Mouse (Mus musculus) CH12.LX (cell line): ENCODE measurements around the gene Rab42. TPM values are rescaled to one million over a fixed set of nuclear protein-coding genes. Genes with fewer than 3 reads are reported as not detected.

Source experiments
- DNase-seq: peaks from one replicate; pipeline ENCODE4 v3.0.0-alpha.2; 2013; ENCODE audit errors: extremely low read depth
- H3K27ac ChIP-seq: 2 replicates; pipeline ENCODE4 v1.5.1; 2012; ENCODE audit warnings: low read depth, mild to moderate bottlenecking, control low read depth, moderate library complexity; ENCODE audit not compliant: insufficient read depth
- H3K27me3 ChIP-seq: replicated peaks from 2 replicates; pipeline ENCODE3; 2012; ENCODE audit warnings: inconsistent platforms
- H3K36me3 ChIP-seq, 2 experiments: replicated peaks in 1 of 2; 2 replicates each; pipeline versions ENCODE3 to v1.6.1; 2012; ENCODE audit warnings: inconsistent platforms in 1 of 2, low read length in 1 of 2, mild to moderate bottlenecking in 1 of 2, mixed read lengths in 1 of 2, moderate library complexity in 1 of 2; ENCODE audit not compliant: control insufficient read depth in 1 of 2, insufficient read depth in 1 of 2
- H3K4me1 ChIP-seq, 2 experiments: 2 replicates each; pipeline ENCODE4 v1.6.1; 2012; ENCODE audit warnings: inconsistent platforms in 1 of 2, moderate library complexity in 1 of 2; ENCODE audit not compliant: insufficient read depth in 2 of 2, control insufficient read depth in 1 of 2
- H3K4me2 ChIP-seq: 2 replicates; pipeline ENCODE4 v1.6.1; 2012; ENCODE audit warnings: low read depth, mild to moderate bottlenecking, control low read depth; ENCODE audit not compliant: poor library complexity, insufficient read depth, severe bottlenecking
- H3K4me3 ChIP-seq, 3 experiments: fragments of 150-350 bp in 1 of 3; sonication (generic) in 1 of 3; replicated peaks in 1 of 3; 2 replicates each; pipeline versions ENCODE3 to v1.5.1; 2011 to 2012; ENCODE audit warnings: low read depth in 2 of 3, low read length in 2 of 3, mild to moderate bottlenecking in 2 of 3, moderate library complexity in 2 of 3, control low read depth in 1 of 3, improper control_type of control experiment in 1 of 3, inconsistent platforms in 1 of 3, mixed read lengths in 1 of 3; ENCODE audit not compliant: poor library complexity in 1 of 3
- H3K79me2 ChIP-seq: replicated peaks from 2 replicates; pipeline ENCODE4 v1.6.1; 2012; ENCODE audit warnings: mild to moderate bottlenecking, moderate library complexity; ENCODE audit not compliant: control insufficient read depth, poor library complexity, insufficient read depth, severe bottlenecking; ENCODE audit errors: extremely low read depth
- H3K9ac ChIP-seq: 2 replicates; pipeline ENCODE4 v1.6.1; 2012; ENCODE audit warnings: low read depth, mild to moderate bottlenecking, control low read depth, moderate library complexity; ENCODE audit not compliant: insufficient read depth
- H3K9me3 ChIP-seq: replicated peaks from 2 replicates; pipeline ENCODE3; 2012; ENCODE audit warnings: low read length, inconsistent platforms, mixed read lengths
- BHLHE40 ChIP-seq: IDR thresholded peaks from 2 replicates; pipeline ENCODE4 v1.6.1; 2011; ENCODE audit warnings: mild to moderate bottlenecking, low read depth, low read length, improper control_type of control experiment
- CHD1 ChIP-seq: IDR thresholded peaks from 2 replicates; pipeline ENCODE4 v1.6.1; 2012; ENCODE audit warnings: low read depth, low read length, improper control_type of control experiment, inconsistent platforms
- CHD2 ChIP-seq: IDR thresholded peaks from 2 replicates; pipeline ENCODE4 v1.6.1; 2011; ENCODE audit warnings: low read length, improper control_type of control experiment
- E2F4 ChIP-seq: IDR thresholded peaks from 2 replicates; pipeline ENCODE4 v1.6.1; 2011; ENCODE audit warnings: low read depth, low read length, improper control_type of control experiment; ENCODE audit not compliant: insufficient replicate concordance
- ELF1 ChIP-seq: IDR thresholded peaks from 2 replicates; pipeline ENCODE4 v1.6.1; 2014; ENCODE audit warnings: low read depth, mild to moderate bottlenecking, inconsistent platforms, low read length, improper control_type of control experiment
- EP300 ChIP-seq: IDR thresholded peaks from 2 replicates; pipeline ENCODE4 v1.6.1; 2011; ENCODE audit warnings: low read length, improper control_type of control experiment
- IRF4 ChIP-seq: IDR thresholded peaks from 2 replicates; pipeline ENCODE4 v1.6.1; 2014; ENCODE audit warnings: low read depth, mild to moderate bottlenecking, inconsistent platforms, low read length, improper control_type of control experiment
- JUND ChIP-seq: conservative IDR thresholded peaks from 2 replicates; pipeline ENCODE4 v1.6.1; 2011; ENCODE audit warnings: low read depth, low read length, improper control_type of control experiment
- MAFK ChIP-seq: IDR thresholded peaks from 2 replicates; pipeline ENCODE4 v1.6.1; 2011; ENCODE audit warnings: low read length, improper control_type of control experiment; ENCODE audit not compliant: insufficient replicate concordance
- MEF2A ChIP-seq: IDR thresholded peaks from 2 replicates; pipeline ENCODE4 v1.6.1; 2014; ENCODE audit warnings: low read depth, mild to moderate bottlenecking, inconsistent platforms, low read length, improper control_type of control experiment, borderline replicate concordance
- NRF1 ChIP-seq: IDR thresholded peaks from 2 replicates; pipeline ENCODE4 v1.6.1; 2014; ENCODE audit warnings: low read depth, mild to moderate bottlenecking, inconsistent platforms, low read length, improper control_type of control experiment, moderate library complexity
- PAX5 ChIP-seq: IDR thresholded peaks from 2 replicates; pipeline ENCODE4 v1.6.1; 2012; ENCODE audit warnings: low read length, inconsistent platforms, mixed read lengths
- POLR2A ChIP-seq: IDR thresholded peaks from 2 replicates; pipeline ENCODE4 v1.6.1; 2011; ENCODE audit warnings: low read depth, mild to moderate bottlenecking, improper control_type of control experiment, low read length
- POLR2AphosphoS2 ChIP-seq: IDR thresholded peaks from 2 replicates; pipeline ENCODE4 v1.6.1; 2011; ENCODE audit warnings: low read depth, low read length, improper control_type of control experiment
- RAD21 ChIP-seq: IDR thresholded peaks from 2 replicates; pipeline ENCODE4 v1.6.1; 2011; ENCODE audit warnings: low read depth, mild to moderate bottlenecking, low read length, improper control_type of control experiment, moderate library complexity
- RCOR1 ChIP-seq: conservative IDR thresholded peaks from 2 replicates; pipeline ENCODE4 v1.6.1; 2012; ENCODE audit warnings: low read depth, mild to moderate bottlenecking, inconsistent platforms, low read length, improper control_type of control experiment
- SMC3 ChIP-seq: IDR thresholded peaks from 2 replicates; pipeline ENCODE4 v1.6.1; 2011; ENCODE audit warnings: low read depth, low read length, improper control_type of control experiment
- USF1 ChIP-seq: IDR thresholded peaks from 2 replicates; pipeline ENCODE4 v1.6.1; 2014; ENCODE audit warnings: low read depth, mild to moderate bottlenecking, inconsistent platforms, low read length, improper control_type of control experiment
- ZMIZ1 ChIP-seq: IDR thresholded peaks from 2 replicates; pipeline ENCODE4 v1.6.1; 2012; ENCODE audit warnings: low read depth, mild to moderate bottlenecking, inconsistent platforms, low read length, improper control_type of control experiment
- dilution Hi-C: fragments of 300-500 bp; cut with MboI; formaldehyde crosslinking; loops from 2 replicates; pipeline ENCODE4 v1.14.3; 2020; ENCODE audit warnings: low sequenced_read_pairs; ENCODE audit not compliant: extremely low pct_unique_long_range_greater_than_20kb, extremely low pct_ligation_motif_present
- in situ Hi-C: fragments of 300-500 bp; cut with MboI; formaldehyde crosslinking; loops from 3 replicates; pipeline ENCODE4 v1.14.3; 2019; ENCODE audit warnings: low sequenced_read_pairs, low pct_ligation_motif_present, low pct_unique_long_range_greater_than_20kb, mixed read lengths
- polyA plus RNA-seq: library from polyadenylated mRNA; unstranded; fragments of >175 nt; gene quantifications from 2 replicates; pipeline ENCODE4 v1.2.1, GENCODE M21; 2012; ENCODE audit warnings: low read depth; ENCODE audit not compliant: insufficient read length
- total RNA-seq, 2 experiments: library from RNA; depleted of rRNA; stranded (reverse); fragments of 300-350 nt in 1 of 2; fragments of >200 nt in 1 of 2; gene quantifications; 2 replicates each; pipeline ENCODE4 v1.2.3; 2012 to 2014

Rab42 gene
- total and polyA plus RNA-seq, 3 experiments, result 0.31 to 0.51 TPM; not detected in 1

DNA sequence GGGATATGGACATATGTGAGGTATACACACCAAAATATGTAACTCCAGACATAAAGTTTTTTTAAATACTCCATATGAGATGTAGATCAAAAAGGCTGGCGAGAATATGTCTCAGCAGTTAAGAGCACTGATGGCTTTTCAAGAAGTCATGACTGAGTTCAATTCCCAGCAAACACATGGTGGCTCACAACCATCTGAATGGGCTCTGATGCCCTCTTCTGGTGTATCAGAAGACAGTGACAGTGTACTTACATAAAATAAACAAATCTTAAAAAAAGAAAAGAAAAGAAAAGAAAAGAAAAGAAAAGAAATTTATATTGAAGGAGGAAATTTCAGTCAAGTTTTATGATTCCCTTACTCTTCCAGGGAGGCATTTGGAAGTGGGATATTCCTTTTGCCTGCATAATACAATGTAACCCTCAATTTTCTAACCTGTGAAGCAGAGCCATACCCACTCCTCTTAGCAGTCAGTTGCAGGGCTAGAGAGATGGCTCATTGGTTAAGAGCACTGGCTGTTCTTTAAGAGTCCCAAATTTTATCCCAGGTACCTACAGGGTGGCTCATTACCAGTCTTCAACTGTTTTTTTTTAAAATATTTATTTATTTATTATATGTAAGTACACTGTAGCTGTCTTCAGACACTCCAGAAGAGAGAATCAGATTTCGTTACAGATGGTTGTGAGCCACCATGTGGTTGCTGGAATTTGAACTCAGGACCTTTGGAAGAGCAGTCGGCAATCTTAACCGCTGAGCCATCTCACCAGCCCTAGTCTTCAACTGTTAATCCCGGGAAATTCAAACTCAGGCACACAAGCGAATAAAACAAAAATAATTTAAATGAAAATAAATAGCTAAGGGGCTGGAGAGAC lies 34.1 kb downstream of the Rab42 start (continued):
- TF ChIP-seq RCOR1 (no peak), RAD21 (peak; percentile 68), POLR2AphosphoS2 (no peak), NRF1 (no peak)

DNA sequence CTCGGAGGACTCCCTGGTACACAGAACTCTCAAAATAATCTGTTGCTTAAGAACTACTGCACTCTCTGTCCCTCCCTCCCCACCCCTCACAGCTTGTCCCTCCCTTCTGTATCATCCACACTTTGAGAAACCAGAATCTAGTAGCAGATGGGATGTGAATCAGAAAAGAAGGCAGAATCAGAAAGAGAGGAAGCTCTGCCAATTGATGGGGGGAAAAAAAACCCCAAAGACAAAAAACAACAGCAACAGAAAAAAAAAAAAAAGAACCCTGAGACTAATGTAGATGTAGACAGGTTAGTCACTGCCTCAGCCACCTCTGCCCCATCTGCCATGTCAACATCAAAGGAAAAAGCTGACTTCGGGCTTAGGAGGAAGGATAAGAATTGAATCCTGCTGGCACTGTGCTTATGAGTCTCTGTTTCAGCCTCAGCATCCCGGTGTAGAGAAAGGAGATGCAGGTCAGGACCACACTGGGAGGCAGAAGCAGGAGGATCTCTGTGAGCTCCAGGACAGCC lies 36.3 kb downstream of the Rab42 start:
- H3K4me1 ChIP-seq, result peaks cover 2 to 15% of the 10 kb centered on the region in 2 experiments; a peak in 3 of 4 replicates
- no peaks in the 10 kb centered on the region for H3K27me3 ChIP-seq
- dilution Hi-C loops (no loop called here), in situ Hi-C loops (loop anchor here (5.0 kb wide), 1 partner anchor 85 kb away; no protein-coding TSS in a partner anchor)
- no peak overlapping the region for H3K4me3 ChIP-seq
- H3K27ac ChIP-seq, result no peak overlapping the region
- TF ChIP-seq ZMIZ1 (no peak), MEF2A (no peak), IRF4 (no peak), USF1 (no peak), RAD21 (no peak), RCOR1 (no peak), SMC3 (no peak), CHD2 (no peak), ELF1 (no peak), JUND (no peak)
- no peak overlapping the region for H3K4me2 ChIP-seq
- DNase-seq, result no peak
- peaks cover 0 to 24% of the 10 kb centered on the region in 2 experiments for H3K36me3 ChIP-seq
- H3K79me2 ChIP-seq, result no peaks in the 10 kb centered on the region
- peaks cover 2% of the 10 kb centered on the region for H3K9me3 ChIP-seq
- H3K9ac ChIP-seq, result no peak overlapping the region

DNA sequence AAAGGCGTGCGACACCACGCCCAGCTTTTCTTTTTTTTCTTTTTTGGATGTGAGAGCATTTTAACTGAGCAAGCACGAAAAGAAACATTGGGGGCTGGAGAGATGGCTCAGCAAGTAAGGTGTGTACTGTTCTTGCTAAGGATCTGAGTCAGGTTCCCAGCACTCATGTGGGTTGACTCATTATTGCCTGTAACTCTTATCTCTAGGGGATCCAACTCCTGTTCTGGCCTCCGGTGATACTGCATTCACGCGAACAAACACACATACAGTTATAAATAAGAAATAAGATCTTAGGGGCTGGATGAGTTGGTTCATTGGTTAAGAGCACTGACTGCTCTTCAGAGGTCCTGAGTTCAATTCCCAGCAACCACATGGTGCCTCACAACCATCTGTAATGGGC lies 39.9 kb downstream of the Rab42 start:
- Histone ChIP-seq H3K27me3 (no peaks in the 10 kb centered on the region), H3K4me2 (no peak overlapping the region), H3K36me3 (peaks cover 0 to 29% of the 10 kb centered on the region in 2 experiments), H3K4me1 (peaks cover 5 to 16% of the 10 kb centered on the region in 2 experiments; a peak in 3 of 4 replicates)
- dilution Hi-C loops (no loop called here), in situ Hi-C loops (no loop called here)
- DNase-seq, result no peak
- TF ChIP-seq CHD1, result no peak
- TF ChIP-seq MAFK, result no peak
- no peak for TF ChIP-seq PAX5
- no peak for TF ChIP-seq SMC3
- TF ChIP-seq BHLHE40, result no peak
- TF ChIP-seq EP300, result no peak
- no peak for TF ChIP-seq JUND
- TF ChIP-seq E2F4, result no peak
- TF ChIP-seq POLR2A, result no peak
- TF ChIP-seq ZMIZ1, result no peak
- TF ChIP-seq, all 38 proteins: peak for 0
- H3K4me3 ChIP-seq, result no peak overlapping the region
- peaks cover 2% of the 10 kb centered on the region for H3K9me3 ChIP-seq
- no peak overlapping the region for H3K27ac ChIP-seq
- no peak overlapping the region for H3K9ac ChIP-seq
- peaks cover 24% of the 10 kb centered on the region for H3K79me2 ChIP-seq
